Mouse (Mus musculus): ENCODE measurements at regions not wholly inside any gene's neighbourhood (a gene's known extent, or its start where the extent isn't known, plus 50 kb on each side); places are given as distances from the start of the nearest gene placed in this dataset.

DNA sequence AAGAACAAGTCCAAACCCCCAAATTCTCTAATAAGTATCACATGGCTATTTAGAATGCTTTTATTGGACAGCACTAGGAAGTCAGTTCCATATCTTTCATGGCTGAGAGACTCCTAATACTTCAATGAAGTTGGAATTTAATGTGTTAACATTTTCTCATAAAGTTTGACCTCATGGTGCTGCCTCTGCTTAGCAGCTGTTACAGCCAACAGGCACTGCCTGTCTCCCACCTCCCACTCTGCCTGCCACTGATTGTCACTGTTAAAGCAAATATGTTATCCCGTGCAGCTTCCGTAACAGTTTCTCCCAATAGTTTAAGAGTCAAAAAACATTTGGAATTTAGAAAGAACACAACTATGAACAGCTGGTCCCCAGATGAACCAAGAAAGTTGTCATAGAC lies 268.3 kb upstream of the Sema3a start:
- Histone ChIP-seq H3K79me2 (replicated peaks; ENCODE audit: control insufficient read depth, insufficient read depth, low read length) (no peaks in the 10 kb centered on the region), H3K36me3 (ENCODE audit: control insufficient read depth, insufficient read depth, low read length) (no peaks in the 10 kb centered on the region), H3K27me3 (ENCODE audit: control insufficient read depth, insufficient read depth, low read length) (no peaks in the 10 kb centered on the region), H3K27ac (no peak overlapping the region), H3K4me3 (no peak overlapping the region), H3K9ac (ENCODE audit: low read depth, low read length) (no peak overlapping the region), H3K4me1 (ENCODE audit: control insufficient read depth, insufficient read depth, low read length) (no peaks in the 10 kb centered on the region)
- intact Hi-C loops (cut with DNase I) = no loop called here
- TF ChIP-seq CTCF (IDR thresholded peaks at IDR 0.05) (no peak), EP300 (IDR thresholded peaks at IDR 0.05; ENCODE audit: insufficient read depth, low read depth, low read length) (no peak), POLR2A (IDR thresholded peaks at IDR 0.05; ENCODE audit: insufficient read depth, low read depth, low read length) (no peak)
- no peak for DNase-seq
- 70% methylated on average over 2 of the region's 2 CpGs for WGBS

- H3K27ac ChIP-seq = no peak overlapping the region
- intact Hi-C loops (cut with DNase I) = no loop called here
- no peaks in the 10 kb centered on the region for H3K4me1 ChIP-seq (ENCODE audit: control insufficient read depth, insufficient read depth, low read length)
- no peaks in the 10 kb centered on the region for H3K36me3 ChIP-seq (ENCODE audit: control insufficient read depth, insufficient read depth, low read length)
- no peaks in the 10 kb centered on the region for H3K79me2 ChIP-seq (replicated peaks; ENCODE audit: control insufficient read depth, insufficient read depth, low read length)
- no peak overlapping the region for H3K9ac ChIP-seq (ENCODE audit: low read depth, low read length)
- no peak overlapping the region for H3K4me3 ChIP-seq
- H3K27me3 ChIP-seq (ENCODE audit: control insufficient read depth, insufficient read depth, low read length) = no peaks in the 10 kb centered on the region
- DNase-seq = no peak
- TF ChIP-seq EP300 (IDR thresholded peaks at IDR 0.05; ENCODE audit: insufficient read depth, low read depth, low read length) (no peak), POLR2A (IDR thresholded peaks at IDR 0.05; ENCODE audit: insufficient read depth, low read depth, low read length) (no peak), CTCF (IDR thresholded peaks at IDR 0.05) (no peak)
- 38% methylated on average over 3 of the region's 3 CpGs for WGBS
Observed at GRCm38 (mm10) chr5:12868355-12869217, 256.6 kb upstream of the Sema3a start.

DNA sequence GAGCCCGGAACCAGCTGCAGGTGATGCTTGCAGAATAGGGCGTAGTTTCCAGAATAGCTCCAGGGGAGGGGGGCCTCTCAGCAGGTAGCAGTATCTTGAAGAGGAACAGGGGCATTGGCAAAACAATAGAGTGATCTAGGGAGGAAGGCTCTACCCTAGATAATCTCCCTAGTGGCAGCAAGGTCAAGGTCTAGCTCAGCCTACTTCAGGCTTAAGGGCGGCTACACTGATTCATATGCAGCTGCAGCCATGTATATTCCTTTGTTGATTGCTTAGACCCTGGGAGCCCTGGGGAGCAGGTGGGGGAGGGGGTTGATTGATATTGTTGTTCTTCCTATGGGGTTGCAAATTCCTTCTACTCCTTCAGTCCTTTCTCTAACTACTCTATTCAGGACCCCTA lies 252.3 kb upstream of the Sema3a start:
- Histone ChIP-seq H3K4me3 (no peak overlapping the region), H3K27ac (no peak overlapping the region), H3K79me2 (replicated peaks; ENCODE audit: control insufficient read depth, insufficient read depth, low read length) (no peaks in the 10 kb centered on the region), H3K36me3 (ENCODE audit: control insufficient read depth, insufficient read depth, low read length) (no peaks in the 10 kb centered on the region), H3K4me1 (ENCODE audit: control insufficient read depth, insufficient read depth, low read length) (no peaks in the 10 kb centered on the region), H3K9ac (ENCODE audit: low read depth, low read length) (no peak overlapping the region), H3K27me3 (ENCODE audit: control insufficient read depth, insufficient read depth, low read length) (no peaks in the 10 kb centered on the region)
- no peak for DNase-seq
- WGBS = 77% methylated on average over 3 of the region's 3 CpGs
- TF ChIP-seq POLR2A (IDR thresholded peaks at IDR 0.05; ENCODE audit: insufficient read depth, low read depth, low read length) = no peak
- TF ChIP-seq CTCF (IDR thresholded peaks at IDR 0.05) = no peak
- TF ChIP-seq EP300 (IDR thresholded peaks at IDR 0.05; ENCODE audit: insufficient read depth, low read depth, low read length) = no peak
- intact Hi-C loops (cut with DNase I) = no loop called here

GRCm38 (mm10) chr5:12877595-12878296 lies 247.5 kb upstream of the Sema3a start:
- H3K9ac ChIP-seq (ENCODE audit: low read depth, low read length) = no peak overlapping the region
- intact Hi-C loops (cut with DNase I) = no loop called here
- TF ChIP-seq EP300 (IDR thresholded peaks at IDR 0.05; ENCODE audit: insufficient read depth, low read depth, low read length) = no peak
- TF ChIP-seq CTCF (IDR thresholded peaks at IDR 0.05) = no peak
- no peak for TF ChIP-seq POLR2A (IDR thresholded peaks at IDR 0.05; ENCODE audit: insufficient read depth, low read depth, low read length)
- no peaks in the 10 kb centered on the region for H3K4me1 ChIP-seq (ENCODE audit: control insufficient read depth, insufficient read depth, low read length)
- H3K27me3 ChIP-seq (ENCODE audit: control insufficient read depth, insufficient read depth, low read length) = no peaks in the 10 kb centered on the region
- H3K36me3 ChIP-seq (ENCODE audit: control insufficient read depth, insufficient read depth, low read length) = no peaks in the 10 kb centered on the region
- no peak overlapping the region for H3K27ac ChIP-seq
- DNase-seq = no peak
- H3K79me2 ChIP-seq (replicated peaks; ENCODE audit: control insufficient read depth, insufficient read depth, low read length) = no peaks in the 10 kb centered on the region
- WGBS = 50% methylated on average over 6 of the region's 6 CpGs
- no peak overlapping the region for H3K4me3 ChIP-seq

GRCm38 (mm10) chr5:12892333-12892732 lies 232.9 kb upstream of the Sema3a start:
- H3K27ac ChIP-seq = no peak overlapping the region
- no peaks in the 10 kb centered on the region for H3K36me3 ChIP-seq (ENCODE audit: control insufficient read depth, insufficient read depth, low read length)
- H3K4me3 ChIP-seq = no peak overlapping the region
- H3K9ac ChIP-seq (ENCODE audit: low read depth, low read length) = no peak overlapping the region
- no peaks in the 10 kb centered on the region for H3K27me3 ChIP-seq (ENCODE audit: control insufficient read depth, insufficient read depth, low read length)
- TF ChIP-seq EP300 (IDR thresholded peaks at IDR 0.05; ENCODE audit: insufficient read depth, low read depth, low read length) = no peak
- no peak for TF ChIP-seq CTCF (IDR thresholded peaks at IDR 0.05)
- TF ChIP-seq POLR2A (IDR thresholded peaks at IDR 0.05; ENCODE audit: insufficient read depth, low read depth, low read length) = no peak
- intact Hi-C loops (cut with DNase I) = no loop called here
- no peaks in the 10 kb centered on the region for H3K4me1 ChIP-seq (ENCODE audit: control insufficient read depth, insufficient read depth, low read length)
- no peak for DNase-seq
- no peaks in the 10 kb centered on the region for H3K79me2 ChIP-seq (replicated peaks; ENCODE audit: control insufficient read depth, insufficient read depth, low read length)

DNA sequence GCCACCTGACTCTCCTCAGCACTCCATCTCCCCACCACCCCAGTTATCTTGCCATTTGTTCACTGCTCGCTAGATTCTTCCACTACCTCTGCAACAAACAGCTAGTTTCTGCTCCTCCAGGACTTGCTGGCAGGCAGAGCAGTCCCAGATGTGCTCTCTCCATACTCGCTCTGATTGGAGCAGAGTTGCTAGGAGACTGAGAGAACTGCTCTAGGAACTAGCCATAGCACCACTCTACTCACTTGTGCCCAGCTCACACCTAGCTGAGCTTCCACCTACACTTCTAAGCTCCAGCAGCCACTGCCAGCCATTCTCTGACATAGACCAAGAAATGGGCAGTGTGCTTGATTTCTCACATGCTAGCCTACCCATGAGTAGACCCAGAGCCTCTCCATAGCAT lies 230.6 kb upstream of the Sema3a start:
- TF ChIP-seq POLR2A (IDR thresholded peaks at IDR 0.05; ENCODE audit: insufficient read depth, low read depth, low read length) (no peak), CTCF (IDR thresholded peaks at IDR 0.05) (no peak), EP300 (IDR thresholded peaks at IDR 0.05; ENCODE audit: insufficient read depth, low read depth, low read length) (no peak)
- no peaks in the 10 kb centered on the region for H3K27me3 ChIP-seq (ENCODE audit: control insufficient read depth, insufficient read depth, low read length)
- no peaks in the 10 kb centered on the region for H3K79me2 ChIP-seq (replicated peaks; ENCODE audit: control insufficient read depth, insufficient read depth, low read length)
- H3K4me1 ChIP-seq (ENCODE audit: control insufficient read depth, insufficient read depth, low read length) = no peaks in the 10 kb centered on the region
- DNase-seq = no peak
- no peak overlapping the region for H3K4me3 ChIP-seq
- H3K27ac ChIP-seq = no peak overlapping the region
- 41% methylated on average over 2 of the region's 2 CpGs for WGBS
- intact Hi-C loops (cut with DNase I) = no loop called here
- no peaks in the 10 kb centered on the region for H3K36me3 ChIP-seq (ENCODE audit: control insufficient read depth, insufficient read depth, low read length)
- no peak overlapping the region for H3K9ac ChIP-seq (ENCODE audit: low read depth, low read length)

Measured in heart, adult 2 months (tissue).